Mouse (Mus musculus): Measurements from ENCODE around the gene Ctnnb1. TPM values are rescaled to one million over a fixed set of nuclear protein-coding genes. Genes with fewer than 3 reads are reported as not detected.

The Ctnnb1 gene
- polyA plus RNA-seq, 1 experiment from 2014 or later, result 740 TPM

DNA sequence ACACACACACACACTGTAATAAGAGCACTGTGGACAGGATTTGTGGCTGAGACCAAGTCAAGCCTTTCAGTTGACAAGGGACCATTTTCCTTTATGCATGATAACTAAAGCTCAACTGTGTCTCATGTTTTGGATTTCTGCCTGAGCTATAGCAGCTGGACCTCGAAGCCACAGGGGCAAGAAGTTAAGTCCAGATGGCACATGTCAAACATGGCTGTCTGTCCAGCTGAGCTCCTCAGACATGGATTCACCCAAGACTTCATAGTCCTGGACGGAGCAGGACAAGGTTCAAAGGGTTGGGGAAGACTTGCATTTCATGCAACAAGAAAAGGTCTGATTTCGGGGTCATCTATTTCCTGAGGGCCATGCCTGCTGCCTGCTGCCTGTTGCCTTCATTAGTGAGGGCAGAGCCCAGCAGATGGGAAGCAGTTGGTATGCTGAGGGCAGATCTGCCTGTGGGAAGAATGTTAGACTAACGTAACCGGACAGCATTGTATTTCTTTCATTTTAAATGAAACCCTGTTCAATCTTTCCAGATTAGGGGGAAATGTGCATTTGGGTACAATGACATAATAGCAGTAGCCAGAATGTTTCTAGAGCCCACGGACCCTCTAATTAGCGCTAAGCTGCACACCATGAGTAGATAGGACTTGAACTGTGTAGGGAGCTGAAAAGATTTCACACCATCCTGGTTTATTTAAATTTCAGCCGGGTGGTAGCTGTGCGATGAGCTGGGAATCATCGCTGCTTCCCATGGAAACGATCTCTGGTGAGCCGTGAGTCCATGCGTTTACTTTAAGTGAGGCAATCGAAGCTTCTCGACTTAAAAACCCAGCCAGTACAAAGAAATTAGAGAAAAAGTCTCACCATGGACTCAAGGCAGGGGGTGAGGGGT is 61.0 kb downstream of the Ctnnb1 start:
- H3K9ac ChIP-seq (ENCODE audit: low read depth, low read length), result no peak overlapping the region
- 60% methylated on average over 15 of the region's 15 CpGs for WGBS
- H3K36me3 ChIP-seq (ENCODE audit: control insufficient read depth, insufficient read depth, low read length), result no peaks in the 10 kb centered on the region
- no peak overlapping the region for H3K4me2 ChIP-seq (replicated peaks; ENCODE audit: low read depth, low read length)
- no peak overlapping the region for H3K27ac ChIP-seq (ENCODE audit: low read depth, low read length)
- ATAC-seq (ENCODE audit: low FRiP score, low TSS enrichment), result peak; percentile 58; the same call in 1 of the 2 replicates
- no peaks in the 10 kb centered on the region for H3K9me3 ChIP-seq (ENCODE audit: control insufficient read depth, low read length)
- H3K4me1 ChIP-seq (ENCODE audit: control insufficient read depth, insufficient read depth, low read length), result peaks cover 34% of the 10 kb centered on the region
- H3K4me3 ChIP-seq (ENCODE audit: low read length), result no peak overlapping the region
- no peaks in the 10 kb centered on the region for H3K27me3 ChIP-seq (ENCODE audit: control insufficient read depth, insufficient read depth, low read length)

GRCm38 (mm10) chr9:120991801-120992200 is 62.8 kb downstream of the Ctnnb1 start:
- 73% methylated on average over 2 of the region's 2 CpGs for WGBS
- Histone ChIP-seq H3K27ac (ENCODE audit: low read depth, low read length) (no peak overlapping the region), H3K9me3 (ENCODE audit: control insufficient read depth, low read length) (no peaks in the 10 kb centered on the region), H3K9ac (ENCODE audit: low read depth, low read length) (no peak overlapping the region), H3K4me1 (ENCODE audit: control insufficient read depth, insufficient read depth, low read length) (peaks cover 36% of the 10 kb centered on the region), H3K4me2 (replicated peaks; ENCODE audit: low read depth, low read length) (no peak overlapping the region), H3K36me3 (ENCODE audit: control insufficient read depth, insufficient read depth, low read length) (no peaks in the 10 kb centered on the region), H3K4me3 (ENCODE audit: low read length) (no peak overlapping the region), H3K27me3 (ENCODE audit: control insufficient read depth, insufficient read depth, low read length) (no peaks in the 10 kb centered on the region)
- no peak for ATAC-seq (ENCODE audit: low FRiP score, low TSS enrichment)

DNA sequence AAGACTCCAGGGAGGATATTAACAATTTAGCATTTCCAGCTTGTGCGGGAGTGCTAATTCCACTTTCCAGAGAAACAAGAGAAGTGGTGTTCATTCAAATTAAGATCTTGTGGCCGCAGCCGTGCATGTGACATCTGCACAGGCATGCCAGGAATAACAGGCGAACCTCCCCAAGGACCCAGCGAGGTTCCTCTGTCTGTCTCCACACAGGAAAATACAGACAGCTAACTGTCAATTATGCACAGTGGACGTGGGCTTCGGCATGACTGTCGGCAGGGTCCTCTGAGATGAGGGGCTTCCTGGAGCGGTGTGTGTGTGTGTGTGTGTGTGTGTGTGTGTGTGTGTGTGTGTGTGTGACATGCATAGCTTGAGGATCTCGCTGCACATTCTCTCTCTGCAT is 64.0 kb downstream of the Ctnnb1 start:
- no peak overlapping the region for H3K4me2 ChIP-seq (replicated peaks; ENCODE audit: low read depth, low read length)
- no peak overlapping the region for H3K4me3 ChIP-seq (ENCODE audit: low read length)
- ATAC-seq (ENCODE audit: low FRiP score, low TSS enrichment), result no peak
- no peak overlapping the region for H3K27ac ChIP-seq (ENCODE audit: low read depth, low read length)
- WGBS, result 82% methylated on average over 10 of the region's 10 CpGs
- H3K36me3 ChIP-seq (ENCODE audit: control insufficient read depth, insufficient read depth, low read length), result no peaks in the 10 kb centered on the region
- H3K4me1 ChIP-seq (ENCODE audit: control insufficient read depth, insufficient read depth, low read length), result peaks cover 32% of the 10 kb centered on the region
- no peaks in the 10 kb centered on the region for H3K9me3 ChIP-seq (ENCODE audit: control insufficient read depth, low read length)
- no peak overlapping the region for H3K9ac ChIP-seq (ENCODE audit: low read depth, low read length)
- no peaks in the 10 kb centered on the region for H3K27me3 ChIP-seq (ENCODE audit: control insufficient read depth, insufficient read depth, low read length)

GRCm38 (mm10) chr9:120994223-120995155 is 65.5 kb downstream of the Ctnnb1 start:
- Histone ChIP-seq H3K9me3 (ENCODE audit: control insufficient read depth, low read length) (no peaks in the 10 kb centered on the region), H3K9ac (ENCODE audit: low read depth, low read length) (no peak overlapping the region), H3K27ac (ENCODE audit: low read depth, low read length) (no peak overlapping the region), H3K4me1 (ENCODE audit: control insufficient read depth, insufficient read depth, low read length) (peaks cover 22% of the 10 kb centered on the region), H3K4me3 (ENCODE audit: low read length) (no peak overlapping the region), H3K27me3 (ENCODE audit: control insufficient read depth, insufficient read depth, low read length) (no peaks in the 10 kb centered on the region), H3K36me3 (ENCODE audit: control insufficient read depth, insufficient read depth, low read length) (no peaks in the 10 kb centered on the region), H3K4me2 (replicated peaks; ENCODE audit: low read depth, low read length) (no peak overlapping the region)
- no peak for ATAC-seq (ENCODE audit: low FRiP score, low TSS enrichment)
- 43% methylated on average over 15 of the region's 15 CpGs for WGBS

DNA sequence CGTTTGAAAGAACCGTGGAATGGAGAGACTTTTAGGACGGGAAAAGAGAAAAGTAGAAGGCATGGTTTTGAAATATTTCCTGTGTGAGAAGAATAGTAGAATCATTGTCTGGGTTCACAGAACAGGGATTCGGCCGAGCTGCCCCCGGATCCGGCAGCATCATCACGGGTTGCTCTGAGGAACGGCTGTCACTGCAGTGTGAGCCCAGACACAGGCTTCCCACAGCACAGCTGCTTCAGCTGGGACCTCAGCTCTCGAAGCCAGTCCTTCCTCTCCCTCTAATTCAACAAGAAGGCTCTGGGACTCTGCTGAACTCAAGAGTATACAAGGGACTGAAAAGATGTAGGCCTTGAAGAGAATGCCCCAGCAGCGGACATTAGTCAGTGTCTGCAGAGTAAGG is 69.7 kb downstream of the Ctnnb1 start:
- no peak for ATAC-seq (ENCODE audit: low FRiP score, low TSS enrichment)
- Histone ChIP-seq H3K27me3 (ENCODE audit: control insufficient read depth, insufficient read depth, low read length) (no peaks in the 10 kb centered on the region), H3K27ac (ENCODE audit: low read depth, low read length) (no peak overlapping the region), H3K9ac (ENCODE audit: low read depth, low read length) (no peak overlapping the region), H3K4me3 (ENCODE audit: low read length) (no peak overlapping the region), H3K36me3 (ENCODE audit: control insufficient read depth, insufficient read depth, low read length) (no peaks in the 10 kb centered on the region), H3K4me1 (ENCODE audit: control insufficient read depth, insufficient read depth, low read length) (peaks cover 20% of the 10 kb centered on the region), H3K9me3 (ENCODE audit: control insufficient read depth, low read length) (no peaks in the 10 kb centered on the region), H3K4me2 (replicated peaks; ENCODE audit: low read depth, low read length) (no peak overlapping the region)
- 64% methylated on average over 11 of the region's 11 CpGs for WGBS

GRCm38 (mm10) chr9:121000641-121001320 is 71.8 kb downstream of the Ctnnb1 start:
- H3K36me3 ChIP-seq (ENCODE audit: control insufficient read depth, insufficient read depth, low read length), result no peaks in the 10 kb centered on the region
- H3K9me3 ChIP-seq (ENCODE audit: control insufficient read depth, low read length), result no peaks in the 10 kb centered on the region
- 71% methylated on average over 7 of the region's 7 CpGs for WGBS
- H3K4me2 ChIP-seq (replicated peaks; ENCODE audit: low read depth, low read length), result no peak overlapping the region
- H3K27me3 ChIP-seq (ENCODE audit: control insufficient read depth, insufficient read depth, low read length), result no peaks in the 10 kb centered on the region
- no peak for ATAC-seq (ENCODE audit: low FRiP score, low TSS enrichment)
- H3K27ac ChIP-seq (ENCODE audit: low read depth, low read length), result no peak overlapping the region
- H3K4me3 ChIP-seq (ENCODE audit: low read length), result no peak overlapping the region
- H3K9ac ChIP-seq (ENCODE audit: low read depth, low read length), result no peak overlapping the region
- H3K4me1 ChIP-seq (ENCODE audit: control insufficient read depth, insufficient read depth, low read length), result peaks cover 8% of the 10 kb centered on the region

- Histone ChIP-seq H3K27me3 (ENCODE audit: control insufficient read depth, insufficient read depth, low read length) (no peaks in the 10 kb centered on the region), H3K9me3 (ENCODE audit: control insufficient read depth, low read length) (no peaks in the 10 kb centered on the region), H3K4me3 (ENCODE audit: low read length) (no peak overlapping the region), H3K27ac (ENCODE audit: low read depth, low read length) (no peak overlapping the region), H3K4me2 (replicated peaks; ENCODE audit: low read depth, low read length) (no peak overlapping the region), H3K4me1 (ENCODE audit: control insufficient read depth, insufficient read depth, low read length) (peaks cover 8% of the 10 kb centered on the region), H3K36me3 (ENCODE audit: control insufficient read depth, insufficient read depth, low read length) (no peaks in the 10 kb centered on the region), H3K9ac (ENCODE audit: low read depth, low read length) (no peak overlapping the region)
- 62% methylated on average over 15 of the region's 15 CpGs for WGBS
- ATAC-seq (ENCODE audit: low FRiP score, low TSS enrichment), result no peak
Measured at GRCm38 (mm10) chr9:121001681-121002540, 72.9 kb downstream of the Ctnnb1 start.

GRCm38 (mm10) chr9:121005961-121006360 is 76.9 kb downstream of the Ctnnb1 start:
- 72% methylated on average over 7 of the region's 7 CpGs for WGBS
- no peak overlapping the region for H3K4me3 ChIP-seq (ENCODE audit: low read length)
- H3K4me2 ChIP-seq (replicated peaks; ENCODE audit: low read depth, low read length), result no peak overlapping the region
- H3K9me3 ChIP-seq (ENCODE audit: control insufficient read depth, low read length), result no peaks in the 10 kb centered on the region
- no peak for ATAC-seq (ENCODE audit: low FRiP score, low TSS enrichment)
- H3K36me3 ChIP-seq (ENCODE audit: control insufficient read depth, insufficient read depth, low read length), result no peaks in the 10 kb centered on the region
- no peak overlapping the region for H3K9ac ChIP-seq (ENCODE audit: low read depth, low read length)
- H3K27me3 ChIP-seq (ENCODE audit: control insufficient read depth, insufficient read depth, low read length), result no peaks in the 10 kb centered on the region
- peaks cover 13% of the 10 kb centered on the region for H3K4me1 ChIP-seq (ENCODE audit: control insufficient read depth, insufficient read depth, low read length)
- H3K27ac ChIP-seq (ENCODE audit: low read depth, low read length), result no peak overlapping the region
